In the genomic region with DNA sequence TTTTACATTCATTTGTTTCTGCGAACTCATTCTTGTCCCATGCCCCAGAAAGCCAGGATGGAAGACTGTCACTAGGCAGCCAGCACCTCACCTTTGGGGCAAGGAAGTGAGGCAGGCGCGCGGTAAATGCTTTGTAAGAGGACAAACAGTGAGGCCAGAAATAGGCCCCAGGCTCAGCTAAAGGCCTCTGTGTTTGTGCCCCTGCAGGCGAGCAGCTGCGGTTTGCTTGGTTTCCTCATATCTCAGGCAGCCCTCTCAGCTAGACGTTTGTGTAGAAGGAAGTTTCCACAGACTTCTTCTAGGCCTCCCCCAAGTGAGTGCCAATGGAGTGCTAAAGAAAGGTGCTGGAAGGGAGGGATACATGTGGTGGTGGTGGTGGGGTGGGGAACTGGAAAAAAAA, we compare ENCODE assay signal across 1 mouse cellular context.
TF ChIP-seq lines count a peak whose summit lies in the region.

No protein-coding gene starts in this region.

TF ChIP-seq in CH12.LX, 34 proteins besides CTCF, POLR2A, EP300 and RAD21 (continued from another document):
- TF ChIP-seq BHLHE40 (IDR thresholded peaks at IDR 0.05; ENCODE audit: low read depth, low read length) (peak; percentile 28; the same call in 1 of the 2 replicates), NELFE (IDR thresholded peaks at IDR 0.05; ENCODE audit: low read depth, low read length) (0 out of 2 replicates have a peak, but pooled peaks have one; percentile 11), USF2 (conservative IDR thresholded peaks at IDR 0.05; ENCODE audit: low read depth, low read length) (no peak), MXI1 (IDR thresholded peaks at IDR 0.05; ENCODE audit: low read depth, low read length) (no peak), MAFK (IDR thresholded peaks at IDR 0.05; ENCODE audit: insufficient replicate concordance, low read length) (0 out of 2 replicates have a peak, but pooled peaks have one; percentile 21), CHD1 (IDR thresholded peaks at IDR 0.05; ENCODE audit: low read depth, low read length) (no peak), JUND (conservative IDR thresholded peaks at IDR 0.05; ENCODE audit: low read depth, low read length) (no peak), MAZ (IDR thresholded peaks at IDR 0.05; ENCODE audit: low read depth, low read length) (no peak), ETS1 (conservative IDR thresholded peaks at IDR 0.05; ENCODE audit: low read depth, low read length) (no peak), ZKSCAN1 (IDR thresholded peaks at IDR 0.05; ENCODE audit: borderline replicate concordance, low read depth, low read length) (no peak), RCOR1 (conservative IDR thresholded peaks at IDR 0.05; ENCODE audit: low read depth, low read length) (no peak), MEF2A (IDR thresholded peaks at IDR 0.05; ENCODE audit: borderline replicate concordance, low read depth, low read length) (no peak), KAT2A (IDR thresholded peaks at IDR 0.05; ENCODE audit: insufficient replicate concordance, low read length) (no peak), POLR2AphosphoS2 (IDR thresholded peaks at IDR 0.05; ENCODE audit: low read depth, low read length) (0 out of 2 replicates have a peak, but pooled peaks have one; percentile 34), E2F4 (IDR thresholded peaks at IDR 0.05; ENCODE audit: insufficient replicate concordance, low read depth, low read length) (no peak), USF1 (IDR thresholded peaks at IDR 0.05; ENCODE audit: low read depth, low read length) (no peak)
TF ChIP-seq in CH12.LX: peak in this region for 6.
